Mouse (Mus musculus) mouse trophoblast stem cell (cell line): ENCODE data around the gene Gm10720.
"Not testable (repeated sequence)": the region's sequence is repeated elsewhere in the genome, so short reads cannot be mapped to it uniquely, and the experiment has no call there.

Experiments
- in situ Hi-C, 2 experiments: fragments of 300-500 bp; cut with MseI, MboI; formaldehyde crosslinking; loops; 2 replicates in 1 of 2; 3 replicates in 1 of 2; pipeline ENCODE4 v1.15.1; 2025

Gene Gm10720

DNA sequence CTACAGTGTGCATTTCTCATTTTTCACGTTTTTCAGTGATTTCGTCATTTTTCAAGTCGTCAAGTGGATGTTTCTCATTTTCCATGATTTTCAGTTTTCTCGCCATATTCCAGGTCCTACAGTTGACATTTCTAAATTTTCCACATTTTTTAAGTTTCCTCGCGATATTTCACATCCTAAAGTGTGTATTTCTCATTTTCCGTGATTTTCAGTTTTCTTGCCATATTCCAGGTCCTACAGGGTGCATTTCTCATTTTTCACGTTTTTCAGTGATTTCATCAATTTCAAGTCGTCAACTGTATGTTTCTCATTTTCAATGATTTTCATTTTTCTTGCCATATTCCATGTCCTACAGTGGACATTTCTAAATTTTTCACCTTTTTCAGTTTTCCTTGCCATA, at the start of gene Gm10720:
Gene Gm10720 (plus strand): TSS at position 301 of the 400 bp plus-strand sequence.
- in situ Hi-C loops = not testable (repeated sequence)

DNA sequence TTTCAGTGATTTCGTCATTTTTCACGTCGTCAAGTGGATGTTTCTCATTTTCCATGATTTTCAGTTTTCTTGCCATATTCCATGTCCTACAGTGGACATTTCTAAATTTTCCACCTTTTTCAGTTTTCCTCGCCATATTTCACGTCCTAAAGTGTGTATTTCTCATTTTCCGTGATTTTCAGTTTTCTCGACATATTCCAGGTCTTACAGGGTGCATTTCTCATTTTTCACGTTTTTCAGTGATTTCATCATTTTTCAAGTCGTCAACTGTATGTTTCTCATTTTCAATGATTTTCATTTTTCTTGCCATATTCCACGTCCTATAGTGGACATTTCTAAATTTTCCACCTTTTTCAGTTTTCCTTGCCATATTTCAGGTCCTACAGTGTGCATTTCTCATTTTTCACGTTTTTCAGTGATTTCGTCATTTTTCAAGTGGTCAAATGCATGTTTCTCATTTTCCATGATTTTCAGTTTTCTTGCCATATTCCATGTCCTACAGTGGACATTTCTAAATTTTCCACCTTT, 14.9 kb upstream of the Gm10720 start, which contains the start of gene Gm10722:
Gene Gm10722 (plus strand): TSS at position 478 of the 528 bp plus-strand sequence.
- in situ Hi-C loops = not testable (repeated sequence)

DNA sequence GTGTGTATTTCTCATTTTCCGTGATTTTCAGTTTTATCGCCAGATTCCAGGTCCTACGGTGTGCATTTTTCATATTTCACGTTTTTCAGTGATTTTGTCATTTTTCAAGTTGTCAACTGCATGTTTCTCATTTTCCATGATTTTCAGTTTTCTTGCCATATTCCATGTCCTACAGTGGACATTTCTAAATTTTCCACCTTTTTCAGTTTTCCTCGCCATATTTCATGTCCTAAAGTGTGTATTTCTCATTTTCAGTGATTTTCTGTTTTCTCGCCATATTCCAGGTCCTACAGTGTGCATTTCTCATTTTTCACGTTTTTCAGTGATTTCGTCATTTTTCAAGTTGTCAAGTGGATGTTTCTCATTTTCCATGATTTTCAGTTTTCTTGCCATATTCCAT, 14.4 kb upstream of the Gm10720 start:
- in situ Hi-C loops = not testable (repeated sequence)

DNA sequence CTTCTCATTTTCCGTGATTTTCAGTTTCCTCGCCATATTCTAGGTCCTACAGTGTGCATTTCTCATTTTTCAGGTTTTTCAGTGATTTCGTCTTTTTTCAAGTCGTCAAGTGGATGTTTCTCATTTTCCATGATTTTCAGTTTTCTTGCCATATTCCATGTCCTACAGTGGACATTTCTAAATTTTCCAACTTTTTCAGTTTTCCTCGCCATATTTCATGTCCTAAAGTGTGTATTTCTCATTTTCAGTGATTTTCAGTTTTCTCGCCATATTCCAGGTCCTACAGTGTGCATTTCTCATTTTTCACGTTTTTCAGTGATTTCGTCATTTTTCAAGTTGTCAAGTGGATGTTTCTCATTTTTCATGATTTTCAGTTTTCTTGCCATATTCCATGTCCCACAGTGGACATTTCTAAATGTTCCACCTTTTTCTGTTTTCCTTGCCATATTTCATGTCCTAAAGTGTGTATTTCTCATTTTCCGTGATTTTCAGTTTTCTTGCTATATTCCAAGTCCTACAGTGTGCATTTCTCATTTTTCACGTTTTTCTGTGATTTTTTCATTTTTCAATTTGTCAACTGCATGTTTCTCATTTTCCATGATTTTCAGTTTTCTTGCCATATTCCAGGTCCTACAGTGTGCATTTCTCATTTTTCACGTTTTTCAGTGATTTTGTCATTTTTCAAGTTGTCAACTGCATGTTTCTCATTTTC, 13.3 kb upstream of the Gm10720 start:
- in situ Hi-C loops = not testable (repeated sequence)

DNA sequence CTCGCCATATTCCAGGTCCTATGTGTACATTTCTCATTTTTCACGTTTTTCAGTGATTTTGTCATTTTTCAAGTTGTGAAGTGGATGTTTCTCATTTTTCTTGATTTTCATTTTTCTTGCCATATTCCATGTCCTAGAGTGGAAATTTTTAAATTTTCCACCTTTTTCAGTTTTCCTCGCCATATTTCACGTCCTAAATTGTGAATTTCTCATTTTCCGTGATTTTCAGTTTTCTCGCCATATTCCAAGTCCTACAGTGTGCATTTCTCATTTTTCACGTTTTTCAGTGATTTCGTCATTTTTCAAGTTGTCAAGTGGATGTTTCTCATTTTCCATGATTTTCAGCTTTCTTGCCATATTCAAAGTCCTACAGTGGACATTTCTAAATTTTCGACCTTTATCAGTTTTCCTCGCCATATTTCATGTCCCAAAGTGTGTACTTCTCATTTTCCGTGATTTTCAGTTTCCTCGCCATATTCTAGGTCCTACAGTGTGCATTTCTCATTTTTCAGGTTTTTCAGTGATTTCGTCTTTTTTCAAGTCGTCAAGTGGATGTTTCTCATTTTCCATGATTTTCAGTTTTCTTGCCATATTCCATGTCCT, 12.6 kb upstream of the Gm10720 start, which contains the start of gene Gm11168:
Gene Gm11168 (plus strand): TSS at position 553 of the 603 bp plus-strand sequence.
- in situ Hi-C loops = not testable (repeated sequence)

DNA sequence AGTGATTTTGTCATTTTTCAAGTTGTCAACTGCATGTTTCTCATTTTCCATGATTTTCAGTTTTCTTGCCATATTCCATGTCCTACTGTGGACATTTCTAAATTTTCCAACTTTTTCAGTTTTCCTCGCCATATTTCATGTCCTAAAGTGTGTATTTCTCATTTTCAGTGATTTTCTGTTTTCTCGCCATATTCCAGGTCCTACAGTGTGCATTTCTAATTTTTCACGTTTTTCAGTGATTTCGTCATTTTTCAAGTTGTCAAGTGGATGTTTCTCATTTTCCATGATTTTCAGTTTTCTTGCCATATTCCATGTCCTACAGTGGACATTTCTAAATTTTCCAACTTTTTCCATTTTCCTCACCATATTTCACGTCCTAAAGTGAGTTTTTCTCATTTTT, 9.3 kb upstream of the Gm10720 start:
- in situ Hi-C loops = not testable (repeated sequence)

DNA sequence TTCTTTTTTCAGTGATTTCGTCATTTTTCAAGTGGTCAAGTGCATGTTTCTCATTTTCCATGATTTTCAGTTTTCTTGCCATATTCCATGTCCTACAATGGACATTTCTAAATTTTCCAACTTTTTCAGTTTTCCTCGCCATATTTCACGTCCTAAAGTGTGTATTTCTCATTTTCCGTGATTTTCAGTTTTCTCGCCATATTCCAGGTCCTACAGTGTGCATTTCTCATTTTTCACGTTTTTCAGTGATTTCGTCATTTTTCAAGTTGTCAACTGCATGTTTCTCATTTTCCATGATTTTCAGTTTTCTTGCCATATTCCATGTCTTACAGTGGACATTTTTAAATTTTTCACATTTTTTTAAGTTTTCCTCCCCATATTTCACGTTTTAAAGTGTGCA, 8.8 kb upstream of the Gm10720 start:
- in situ Hi-C loops = not testable (repeated sequence)

DNA sequence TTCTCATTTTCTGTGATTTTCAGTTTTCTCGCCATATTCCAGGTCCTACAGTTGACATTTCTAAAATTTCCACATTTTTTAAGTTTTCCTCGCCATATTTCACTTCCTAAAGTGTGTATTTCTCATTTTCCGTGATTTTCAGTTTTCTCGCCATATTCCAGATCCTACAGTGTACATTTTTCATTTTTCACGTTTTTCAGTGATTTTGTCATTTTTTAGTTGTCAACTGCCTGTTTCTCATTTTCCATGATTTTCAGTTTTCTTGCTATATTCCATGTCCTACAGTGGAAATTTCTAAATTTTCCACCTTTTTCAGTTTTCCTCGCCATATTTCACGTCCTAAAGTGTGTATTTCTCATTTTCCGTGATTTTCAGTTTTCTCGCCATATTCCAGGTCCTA, 8.2 kb upstream of the Gm10720 start:
- in situ Hi-C loops = not testable (repeated sequence)

DNA sequence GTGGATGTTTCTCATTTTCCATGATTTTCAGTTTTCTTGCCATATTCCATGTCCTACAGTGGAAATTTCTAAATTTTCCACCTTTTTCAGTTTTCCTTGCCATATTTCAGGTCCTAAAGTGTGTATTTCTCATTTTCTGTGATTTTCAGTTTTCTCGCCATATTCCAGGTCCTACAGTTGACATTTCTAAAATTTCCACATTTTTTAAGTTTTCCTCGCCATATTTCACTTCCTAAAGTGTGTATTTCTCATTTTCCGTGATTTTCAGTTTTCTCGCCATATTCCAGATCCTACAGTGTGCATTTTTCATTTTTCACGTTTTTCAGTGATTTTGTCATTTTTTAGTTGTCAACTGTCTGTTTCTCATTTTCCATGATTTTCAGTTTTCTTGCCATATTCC, 6.1 kb upstream of the Gm10720 start:
- in situ Hi-C loops = not testable (repeated sequence)

DNA sequence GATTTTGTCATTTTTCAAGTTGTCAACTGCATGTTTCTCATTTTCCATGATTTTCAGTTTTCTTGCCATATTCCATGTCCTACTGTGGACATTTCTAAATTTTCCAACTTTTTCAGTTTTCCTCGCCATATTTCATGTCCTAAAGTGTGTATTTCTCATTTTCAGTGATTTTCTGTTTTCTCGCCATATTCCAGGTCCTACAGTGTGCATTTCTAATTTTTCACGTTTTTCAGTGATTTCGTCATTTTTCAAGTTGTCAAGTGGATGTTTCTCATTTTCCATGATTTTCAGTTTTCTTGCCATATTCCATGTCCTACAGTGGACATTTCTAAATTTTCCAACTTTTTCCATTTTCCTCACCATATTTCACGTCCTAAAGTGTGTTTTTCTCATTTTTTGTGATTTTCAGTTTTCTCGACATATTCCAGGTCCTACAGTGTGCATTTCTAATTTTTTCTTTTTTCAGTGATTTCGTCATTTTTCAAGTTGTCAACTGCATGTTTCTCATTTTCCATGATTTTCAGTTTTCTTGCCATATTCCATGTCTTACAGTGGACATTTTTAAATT, 3.3 kb upstream of the Gm10720 start:
- in situ Hi-C loops = not testable (repeated sequence)

DNA sequence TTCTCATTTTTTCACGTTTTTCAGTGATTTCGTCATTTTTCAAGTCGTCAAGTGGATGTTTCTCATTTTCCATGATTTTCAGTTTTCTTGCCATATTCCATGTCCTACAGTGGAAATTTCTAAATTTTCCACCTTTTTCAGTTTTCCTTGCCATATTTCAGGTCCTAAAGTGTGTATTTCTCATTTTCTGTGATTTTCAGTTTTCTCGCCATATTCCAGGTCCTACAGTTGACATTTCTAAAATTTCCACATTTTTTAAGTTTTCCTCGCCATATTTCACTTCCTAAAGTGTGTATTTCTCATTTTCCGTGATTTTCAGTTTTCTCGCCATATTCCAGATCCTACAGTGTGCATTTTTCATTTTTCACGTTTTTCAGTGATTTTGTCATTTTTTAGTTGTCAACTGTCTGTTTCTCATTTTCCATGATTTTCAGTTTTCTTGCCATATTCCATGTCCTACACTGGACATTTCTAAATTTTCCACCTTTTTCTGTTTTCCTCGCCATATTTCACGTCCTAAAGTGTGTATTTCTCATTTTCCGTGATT, 2.6 kb upstream of the Gm10720 start, which contains the start of gene Gm10721:
Gene Gm10721 (plus strand): TSS at position 408 of the 547 bp plus-strand sequence.
- in situ Hi-C loops = not testable (repeated sequence)

DNA sequence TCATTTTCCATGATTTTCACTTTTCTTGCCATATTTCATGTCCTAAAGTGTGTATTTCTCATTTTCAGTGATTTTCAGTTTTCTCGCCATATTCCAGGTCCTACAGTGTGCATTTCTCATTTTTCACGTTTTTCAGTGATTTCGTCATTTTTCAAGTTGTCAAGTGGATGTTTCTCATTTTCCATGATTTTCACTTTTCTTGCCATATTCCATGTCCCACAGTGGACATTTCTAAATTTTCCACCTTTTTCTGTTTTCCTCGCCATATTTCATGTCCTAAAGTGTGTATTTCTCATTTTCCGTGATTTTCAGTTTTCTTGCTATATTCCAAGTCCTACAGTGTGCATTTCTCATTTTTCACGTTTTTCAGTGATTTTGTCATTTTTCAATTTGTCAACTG, 442 bp downstream of the Gm10720 start:
- in situ Hi-C loops = not testable (repeated sequence)

DNA sequence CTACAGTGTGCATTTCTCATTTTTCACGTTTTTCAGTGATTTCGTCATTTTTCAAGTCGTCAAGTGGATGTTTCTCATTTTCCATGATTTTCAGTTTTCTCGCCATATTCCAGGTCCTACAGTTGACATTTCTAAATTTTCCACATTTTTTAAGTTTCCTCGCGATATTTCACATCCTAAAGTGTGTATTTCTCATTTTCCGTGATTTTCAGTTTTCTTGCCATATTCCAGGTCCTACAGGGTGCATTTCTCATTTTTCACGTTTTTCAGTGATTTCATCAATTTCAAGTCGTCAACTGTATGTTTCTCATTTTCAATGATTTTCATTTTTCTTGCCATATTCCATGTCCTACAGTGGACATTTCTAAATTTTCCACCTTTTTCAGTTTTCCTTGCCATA, 1.7 kb downstream of the Gm10720 start, which contains the start of gene Gm10719:
Gene Gm10719 (plus strand): TSS at position 301 of the 400 bp plus-strand sequence.
- in situ Hi-C loops = not testable (repeated sequence)

DNA sequence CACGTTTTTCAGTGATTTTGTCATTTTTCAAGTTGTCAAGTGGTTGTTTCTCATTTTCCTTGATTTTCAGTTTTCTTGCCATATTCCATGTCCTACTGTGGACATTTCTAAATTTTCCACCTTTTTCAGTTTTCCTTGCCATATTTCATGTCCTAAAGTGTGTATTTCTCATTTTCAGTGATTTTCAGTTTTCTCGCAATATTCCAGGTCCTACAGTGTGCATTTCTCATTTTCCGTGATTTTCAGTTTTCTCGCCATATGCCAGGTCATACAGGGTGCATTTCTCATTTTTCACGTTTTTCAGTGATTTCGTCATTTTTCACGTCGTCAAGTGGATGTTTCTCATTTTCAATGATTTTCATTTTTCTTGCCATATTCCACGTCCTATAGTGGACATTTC, 3.5 kb downstream of the Gm10720 start:
- in situ Hi-C loops = not testable (repeated sequence)

DNA sequence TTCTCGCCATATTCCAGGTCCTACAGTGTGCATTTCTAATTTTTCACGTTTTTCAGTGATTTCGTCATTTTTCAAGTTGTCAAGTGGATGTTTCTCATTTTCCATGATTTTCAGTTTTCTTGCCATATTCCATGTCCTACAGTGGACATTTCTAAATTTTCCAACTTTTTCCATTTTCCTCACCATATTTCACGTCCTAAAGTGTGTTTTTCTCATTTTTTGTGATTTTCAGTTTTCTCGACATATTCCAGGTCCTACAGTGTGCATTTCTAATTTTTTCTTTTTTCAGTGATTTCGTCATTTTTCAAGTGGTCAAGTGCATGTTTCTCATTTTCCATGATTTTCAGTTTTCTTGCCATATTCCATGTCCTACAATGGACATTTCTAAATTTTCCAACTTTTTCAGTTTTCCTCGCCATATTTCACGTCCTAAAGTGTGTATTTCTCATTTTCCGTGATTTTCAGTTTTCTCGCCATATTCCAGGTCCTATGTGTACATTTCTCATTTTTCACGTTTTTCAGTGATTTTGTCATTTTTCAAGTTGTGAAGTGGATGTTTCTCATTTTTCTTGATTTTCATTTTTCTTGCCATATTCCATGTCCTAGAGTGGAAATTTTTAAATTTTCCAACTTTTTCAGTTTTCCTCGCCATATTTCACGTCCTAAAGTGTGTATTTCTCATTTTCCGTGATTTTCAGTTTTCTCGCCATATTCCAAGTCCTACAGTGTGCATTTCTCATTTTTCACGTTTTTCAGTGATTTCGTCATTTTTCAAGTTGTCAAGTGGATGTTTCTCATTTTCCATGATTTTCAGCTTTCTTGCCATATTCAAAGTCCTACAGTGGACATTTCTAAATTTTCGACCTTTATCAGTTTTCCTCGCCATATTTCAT, 4.6 kb downstream of the Gm10720 start:
- in situ Hi-C loops = not testable (repeated sequence)

DNA sequence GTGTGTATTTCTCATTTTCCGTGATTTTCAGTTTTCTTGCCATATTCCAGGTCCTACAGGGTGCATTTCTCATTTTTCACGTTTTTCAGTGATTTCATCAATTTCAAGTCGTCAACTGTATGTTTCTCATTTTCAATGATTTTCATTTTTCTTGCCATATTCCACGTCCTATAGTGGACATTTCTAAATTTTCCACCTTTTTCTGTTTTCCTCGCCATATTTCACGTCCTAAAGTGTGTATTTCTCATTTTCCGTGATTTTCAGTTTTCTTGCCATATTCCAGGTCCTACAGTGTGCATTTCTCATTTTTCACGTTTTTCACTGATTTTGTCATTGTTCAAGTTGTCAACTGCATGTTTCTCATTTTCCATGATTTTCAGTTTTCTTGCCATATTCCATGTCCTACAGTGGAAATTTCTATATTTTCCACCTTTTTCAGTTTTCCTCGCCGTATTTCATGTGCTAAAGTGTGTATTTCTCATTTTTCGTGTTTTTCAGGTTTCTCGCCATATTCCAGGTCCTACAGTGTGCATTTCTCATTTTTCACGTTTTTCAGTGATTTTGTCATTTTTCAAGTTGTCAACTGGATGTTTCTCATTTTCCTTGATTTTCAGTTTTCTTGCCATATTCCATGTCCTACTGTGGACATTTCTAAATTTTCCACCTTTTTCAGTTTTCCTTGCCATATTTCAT, 7.0 kb downstream of the Gm10720 start:
- in situ Hi-C loops = not testable (repeated sequence)

DNA sequence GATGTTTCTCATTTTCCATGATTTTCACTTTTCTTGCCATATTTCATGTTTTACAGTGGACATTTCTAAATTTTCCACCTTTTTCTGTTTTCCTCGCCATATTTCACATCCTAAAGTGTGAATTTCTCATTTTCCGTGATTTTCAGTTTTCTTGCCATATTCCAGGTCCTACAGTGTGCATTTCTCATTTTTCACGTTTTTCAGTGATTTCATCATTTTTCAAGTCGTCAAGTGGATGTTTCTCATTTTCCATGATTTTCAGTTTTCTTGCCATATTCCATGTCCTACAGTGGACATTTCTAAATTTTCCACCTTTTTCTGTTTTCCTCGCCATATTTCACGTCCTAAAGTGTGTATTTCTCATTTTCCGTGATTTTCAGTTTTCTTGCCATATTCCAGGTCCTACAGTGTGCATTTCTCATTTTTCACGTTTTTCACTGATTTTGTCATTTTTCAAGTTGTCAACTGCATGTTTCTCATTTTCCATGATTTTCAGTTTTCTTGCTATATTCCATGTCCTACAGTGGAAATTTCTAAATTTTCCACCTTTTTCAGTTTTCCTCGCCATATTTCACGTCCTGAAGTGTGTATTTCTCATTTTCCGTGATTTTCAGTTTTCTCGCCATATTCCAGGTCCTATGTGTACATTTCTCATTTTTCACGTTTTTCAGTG, 8.0 kb downstream of the Gm10720 start, which contains the start of gene Gm10718:
Gene Gm10718 (plus strand): TSS at position 236 of the 673 bp plus-strand sequence.
- in situ Hi-C loops = not testable (repeated sequence)

DNA sequence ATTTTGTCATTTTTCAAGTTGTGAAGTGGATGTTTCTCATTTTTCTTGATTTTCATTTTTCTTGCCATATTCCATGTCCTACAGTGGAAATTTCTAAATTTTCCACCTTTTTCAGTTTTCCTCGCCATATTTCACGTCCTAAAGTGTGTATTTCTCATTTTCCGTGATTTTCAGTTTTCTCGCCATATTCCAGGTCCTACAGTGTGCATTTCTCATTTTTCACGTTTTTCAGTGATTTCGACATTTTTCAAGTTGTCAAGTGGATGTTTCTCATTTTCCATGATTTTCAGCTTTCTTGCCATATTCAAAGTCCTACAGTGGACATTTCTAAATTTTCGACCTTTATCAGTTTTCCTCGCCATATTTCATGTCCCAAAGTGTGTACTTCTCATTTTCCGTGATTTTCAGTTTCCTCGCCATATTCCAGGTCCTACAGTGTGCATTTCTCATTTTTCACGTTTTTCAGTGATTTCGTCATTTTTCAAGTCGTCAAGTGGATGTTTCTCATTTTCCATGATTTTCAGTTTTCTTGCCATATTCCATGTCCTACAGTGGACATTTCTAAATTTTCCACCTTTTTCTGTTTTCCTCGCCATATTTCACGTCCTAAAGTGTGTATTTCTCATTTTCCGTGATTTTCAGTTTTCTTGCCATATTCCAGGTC, 8.7 kb downstream of the Gm10720 start:
- in situ Hi-C loops = not testable (repeated sequence)

DNA sequence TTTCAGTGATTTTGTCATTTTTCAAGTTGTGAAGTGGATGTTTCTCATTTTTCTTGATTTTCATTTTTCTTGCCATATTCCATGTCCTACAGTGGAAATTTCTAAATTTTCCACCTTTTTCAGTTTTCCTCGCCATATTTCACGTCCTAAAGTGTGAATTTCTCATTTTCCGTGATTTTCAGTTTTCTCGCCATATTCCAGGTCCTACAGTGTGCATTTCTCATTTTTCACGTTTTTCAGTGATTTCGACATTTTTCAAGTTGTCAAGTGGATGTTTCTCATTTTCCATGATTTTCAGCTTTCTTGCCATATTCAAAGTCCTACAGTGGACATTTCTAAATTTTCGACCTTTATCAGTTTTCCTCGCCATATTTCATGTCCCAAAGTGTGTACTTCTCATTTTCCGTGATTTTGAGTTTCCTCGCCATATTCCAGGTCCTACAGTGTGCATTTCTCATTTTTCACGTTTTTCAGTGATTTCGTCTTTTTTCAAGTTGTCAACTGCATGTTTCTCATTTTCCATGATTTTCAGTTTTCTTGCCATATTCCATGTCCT, 9.5 kb downstream of the Gm10720 start, which contains the start of gene Gm10717:
Gene Gm10717 (plus strand): TSS at position 506 of the 556 bp plus-strand sequence.
- in situ Hi-C loops = not testable (repeated sequence)
